Mouse (Mus musculus): ENCODE data around the gene Slc37a1.

Slc37a1 gene

GRCm38 (mm10) chr17:31294363-31295214 lies 8.0 kb downstream of the Slc37a1 start:
- DNase-seq (ENCODE audit: low read depth): peak; percentile 78

GRCm38 (mm10) chr17:31295215-31295891 lies 8.8 kb downstream of the Slc37a1 start:
- DNase-seq (ENCODE audit: low read depth): peak; percentile 89

DNA sequence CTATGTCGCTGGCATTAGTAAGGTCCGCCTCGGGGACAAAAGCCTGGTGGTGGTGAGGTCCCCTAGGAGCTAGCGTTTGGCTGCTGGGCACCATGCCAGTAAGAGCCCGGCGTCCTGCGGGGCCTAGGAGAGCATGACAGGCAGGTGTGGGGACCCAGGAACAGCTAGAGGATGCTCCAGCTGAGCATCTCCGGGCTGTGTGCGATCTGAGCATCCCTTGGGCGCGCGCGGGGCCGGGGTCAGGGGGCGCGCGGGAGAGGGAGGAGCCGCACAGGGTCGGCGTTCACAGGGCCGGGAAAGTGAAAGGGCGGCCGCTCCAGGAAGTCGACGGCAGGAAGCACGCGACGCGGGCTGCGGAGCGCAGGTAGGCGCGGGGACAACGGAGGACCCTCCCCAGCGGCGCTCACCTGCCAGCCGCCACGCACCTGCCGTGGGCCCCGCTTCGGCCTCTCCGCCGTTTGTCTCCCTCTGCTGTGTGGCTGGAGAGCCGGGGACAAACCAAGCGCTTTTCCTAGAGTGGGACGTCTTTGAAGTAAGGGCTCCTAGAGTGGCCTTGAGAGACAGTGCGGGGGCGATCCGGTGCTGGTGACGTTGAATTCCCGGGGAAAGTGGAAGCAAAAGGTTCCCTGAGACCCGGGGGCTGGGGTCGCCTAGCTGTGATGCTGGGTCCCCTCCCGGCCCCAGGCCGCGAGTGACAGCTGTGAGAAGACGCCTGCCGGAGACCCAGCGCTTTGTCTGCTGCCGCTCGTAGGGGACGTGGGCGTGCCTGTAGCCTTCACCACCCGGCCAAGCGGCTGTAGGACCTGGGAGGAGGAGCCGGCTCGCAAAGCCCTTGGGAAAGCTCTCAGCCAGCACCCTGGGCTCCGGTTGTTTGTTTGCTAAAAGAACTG lies 9.5 kb downstream of the Slc37a1 start:
- DNase-seq (ENCODE audit: low read depth): peak; percentile 74

GRCm38 (mm10) chr17:31297521-31297939 lies 10.9 kb downstream of the Slc37a1 start:
- peak; percentile 30 for DNase-seq (ENCODE audit: low read depth)

- DNase-seq (ENCODE audit: low read depth): no peak
These were observed 12.0 kb downstream of the Slc37a1 start for GRCm38 (mm10) chr17:31298419-31299209.

- no peak for DNase-seq (ENCODE audit: low read depth)
These were observed 13.4 kb downstream of the Slc37a1 start for GRCm38 (mm10) chr17:31299981-31300380.

- no peak for DNase-seq (ENCODE audit: low read depth)
These were observed 14.1 kb downstream of the Slc37a1 start for GRCm38 (mm10) chr17:31300736-31301135.

- DNase-seq (ENCODE audit: low read depth): no peak
These were observed 16.8 kb downstream of the Slc37a1 start for GRCm38 (mm10) chr17:31303401-31303800.

DNA sequence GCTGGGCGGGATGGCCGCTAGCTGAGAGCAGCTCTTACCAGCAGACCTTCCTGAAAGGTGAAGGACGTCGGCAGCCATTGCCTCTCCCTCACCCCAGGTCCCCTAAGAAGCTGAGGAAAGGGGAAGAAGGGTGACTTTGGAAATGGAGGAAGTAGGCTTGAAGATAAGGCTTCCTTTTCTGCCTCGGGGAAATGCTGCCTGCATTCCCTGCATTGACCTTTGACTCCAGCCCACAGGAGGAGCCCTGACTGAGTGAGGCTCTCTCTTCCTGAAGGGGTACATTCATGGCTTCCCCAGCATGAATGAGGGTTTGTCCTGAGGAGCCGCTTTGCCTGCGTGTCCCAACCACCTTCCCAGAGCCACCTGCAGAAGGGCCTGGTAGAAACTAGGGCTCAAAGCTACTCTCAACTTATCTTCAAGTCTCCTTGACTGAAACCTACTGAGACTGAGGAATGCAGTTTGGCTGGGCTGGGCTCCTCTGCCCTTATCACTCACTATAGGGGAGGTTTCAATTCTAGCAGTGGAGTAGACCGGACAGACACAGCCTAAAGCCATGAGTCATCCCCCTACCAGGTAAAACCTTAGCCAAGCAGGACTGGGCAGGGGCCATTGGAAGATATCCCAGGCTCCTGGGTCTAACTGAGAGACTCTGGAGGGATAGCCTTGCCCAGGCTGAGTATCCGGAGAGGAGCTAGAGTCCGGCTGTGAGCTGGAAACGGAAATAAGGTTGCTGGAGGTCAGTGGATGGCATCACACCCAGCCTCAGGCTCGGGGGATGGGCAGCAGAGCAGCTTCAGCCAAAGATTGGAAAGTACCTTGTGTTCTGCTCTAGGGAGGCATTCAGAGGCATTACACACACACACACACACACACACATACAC lies 18.5 kb downstream of the Slc37a1 start:
- no peak for DNase-seq (ENCODE audit: low read depth)

GRCm38 (mm10) chr17:31305776-31306120 lies 19.2 kb downstream of the Slc37a1 start:
- DNase-seq (ENCODE audit: low read depth): peak; percentile 61

- no peak for DNase-seq (ENCODE audit: low read depth)
These were observed 21.2 kb downstream of the Slc37a1 start for GRCm38 (mm10) chr17:31307756-31308155.

DNA sequence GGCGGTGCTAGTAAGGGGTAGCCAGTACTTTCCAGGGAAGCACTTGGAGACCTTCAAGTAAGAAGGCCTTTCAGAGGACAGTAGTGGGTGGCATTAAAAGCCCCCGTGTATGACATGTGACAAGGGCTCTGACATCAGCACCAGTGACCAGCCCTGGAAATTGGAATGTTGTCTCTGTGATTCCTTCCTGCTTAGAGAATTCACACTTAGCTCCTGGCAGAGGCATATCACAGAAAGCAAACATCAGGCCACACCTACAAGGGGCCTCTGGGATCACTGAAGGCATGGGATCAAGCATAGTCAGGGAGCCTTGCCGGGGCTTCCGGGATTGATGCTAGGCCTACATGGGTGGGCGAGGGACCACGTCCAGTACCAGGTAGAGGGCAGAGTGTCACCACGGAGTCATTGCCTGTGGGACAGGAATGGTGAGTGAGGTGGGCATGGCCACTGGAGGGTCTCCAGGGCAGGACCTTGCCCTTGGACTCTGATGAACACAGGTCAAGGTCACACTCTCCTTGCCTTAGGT lies 21.8 kb downstream of the Slc37a1 start:
- no peak for DNase-seq (ENCODE audit: low read depth)

DNA sequence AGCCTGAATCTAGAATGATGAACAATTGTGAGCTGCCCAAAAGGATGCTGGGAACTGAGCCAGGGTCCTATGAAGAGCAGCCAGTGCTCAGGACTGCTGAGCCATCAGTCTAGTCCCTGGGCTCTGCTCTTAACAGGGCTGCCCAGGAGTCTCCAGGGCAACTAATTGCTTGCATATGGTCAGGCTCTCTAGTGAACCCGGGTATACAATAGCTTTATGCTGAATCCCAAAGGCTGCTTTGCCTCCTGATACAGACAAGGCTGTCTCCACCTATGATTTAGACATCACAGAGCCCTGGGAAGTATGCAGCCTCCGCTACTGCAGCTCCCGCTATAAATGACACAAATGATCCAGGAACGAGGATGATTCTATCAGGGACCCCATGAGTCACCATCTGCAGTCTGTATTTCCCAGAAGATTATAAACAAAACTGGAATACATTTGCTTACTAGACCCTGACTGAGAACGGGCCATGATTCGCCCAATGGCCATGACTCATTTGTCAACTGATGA lies 22.7 kb downstream of the Slc37a1 start:
- no peak for DNase-seq (ENCODE audit: low read depth)

GRCm38 (mm10) chr17:31311047-31311446 lies 24.5 kb downstream of the Slc37a1 start:
- DNase-seq (ENCODE audit: low read depth): no peak

GRCm38 (mm10) chr17:31312648-31313047 lies 26.1 kb downstream of the Slc37a1 start:
- DNase-seq (ENCODE audit: low read depth): no peak

DNA sequence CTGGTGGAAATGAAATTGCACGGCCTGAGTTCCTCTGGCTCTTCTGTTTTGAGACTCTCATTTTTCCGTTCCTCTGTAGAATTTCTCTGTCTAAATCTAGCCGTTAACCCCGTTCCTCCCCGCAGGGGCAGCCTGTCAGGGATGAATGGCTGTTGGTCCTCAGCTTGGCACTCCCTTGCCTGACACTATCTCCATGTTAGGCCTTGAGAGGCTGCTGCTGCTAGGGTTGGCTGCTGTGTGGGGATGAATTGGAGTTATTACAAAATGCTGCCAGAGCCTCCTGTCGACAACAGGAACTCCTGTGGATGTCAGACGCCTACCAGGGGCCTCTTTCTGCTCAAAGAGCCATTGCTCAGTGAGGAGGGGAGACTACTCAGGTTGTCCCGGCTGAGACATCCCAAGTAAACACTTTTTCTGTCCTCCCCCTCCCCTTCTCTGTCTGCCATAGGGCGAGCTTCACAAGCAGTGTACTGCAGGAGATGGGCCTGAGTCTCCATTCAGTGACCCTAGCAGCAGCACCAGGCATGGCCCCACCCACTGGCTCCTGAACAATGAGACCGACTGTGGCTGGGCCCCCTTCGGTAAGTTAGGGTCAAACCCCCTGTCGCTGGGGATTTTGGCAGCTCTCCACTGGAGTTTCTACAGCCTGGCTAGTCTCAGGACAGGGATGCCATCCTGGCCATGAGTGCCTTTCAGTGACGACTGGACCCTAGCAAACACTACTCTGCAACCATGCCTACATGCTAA lies 28.6 kb downstream of the Slc37a1 start:
- DNase-seq (ENCODE audit: low read depth): no peak

GRCm38 (mm10) chr17:31315993-31316392 lies 29.4 kb downstream of the Slc37a1 start:
- no peak for DNase-seq (ENCODE audit: low read depth)

- no peak for DNase-seq (ENCODE audit: low read depth)
These were observed 30.4 kb downstream of the Slc37a1 start for GRCm38 (mm10) chr17:31316998-31317397.

- DNase-seq (ENCODE audit: low read depth): no peak
These were observed 31.1 kb downstream of the Slc37a1 start for GRCm38 (mm10) chr17:31317521-31318272.
